Mouse (Mus musculus): ENCODE results near the gene Mrpl43.

Gene Mrpl43

GRCm38 (mm10) chr19:45028746-45029145 is 22.5 kb upstream of the Mrpl43 start:
- no peak for DNase-seq (ENCODE audit: low read depth)

DNA sequence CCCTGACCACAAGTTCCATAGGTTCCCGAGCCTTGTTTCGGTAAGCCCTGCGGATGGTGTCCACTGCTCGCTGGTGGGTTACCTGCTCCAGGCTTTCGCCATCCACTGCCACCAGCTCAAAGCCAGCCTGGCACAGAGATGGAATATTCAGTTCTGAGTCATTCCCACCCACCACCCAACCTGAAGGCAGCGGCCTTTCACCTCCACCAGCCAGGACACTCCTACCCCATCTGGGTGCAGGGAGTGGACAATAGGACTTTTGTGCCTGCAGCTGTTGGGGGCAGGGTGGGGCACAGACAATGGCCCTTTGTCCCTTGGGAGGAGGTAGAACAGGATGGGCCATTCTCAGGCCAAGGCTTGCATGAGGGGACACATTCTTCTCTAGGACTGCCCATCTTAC is 21.6 kb upstream of the Mrpl43 start:
- DNase-seq (ENCODE audit: low read depth) = no peak

GRCm38 (mm10) chr19:45026958-45027670 is 20.9 kb upstream of the Mrpl43 start:
- no peak for DNase-seq (ENCODE audit: low read depth)

GRCm38 (mm10) chr19:45025937-45026568 is 19.8 kb upstream of the Mrpl43 start:
- no peak for DNase-seq (ENCODE audit: low read depth)

DNA sequence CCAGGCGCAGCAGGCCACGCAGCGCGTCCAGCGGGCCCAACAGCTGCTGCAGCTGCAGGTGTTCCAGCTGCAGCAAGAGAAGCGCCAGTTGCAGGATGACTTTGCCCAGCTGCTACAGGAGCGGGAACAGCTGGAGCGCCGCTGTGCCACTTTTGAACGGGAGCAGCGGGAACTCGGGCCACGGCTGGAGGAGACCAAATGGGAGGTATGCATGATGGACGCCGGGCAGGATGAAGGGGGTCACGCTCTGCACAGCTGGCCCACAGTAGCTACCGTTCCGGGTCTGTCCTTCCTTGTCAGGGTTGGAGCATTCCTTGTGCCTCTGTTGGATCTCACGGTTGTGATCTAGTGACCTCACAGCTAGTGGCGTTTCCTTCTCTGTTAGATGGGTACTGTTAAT is 18.5 kb upstream of the Mrpl43 start:
- DNase-seq (ENCODE audit: low read depth) = no peak

- DNase-seq (ENCODE audit: low read depth) = no peak
Observed at GRCm38 (mm10) chr19:45023993-45024392, 17.8 kb upstream of the Mrpl43 start.

- DNase-seq (ENCODE audit: low read depth) = no peak
Observed at GRCm38 (mm10) chr19:45021362-45021761, 15.1 kb upstream of the Mrpl43 start.

GRCm38 (mm10) chr19:45020348-45020747 is 14.1 kb upstream of the Mrpl43 start:
- DNase-seq (ENCODE audit: low read depth) = no peak

GRCm38 (mm10) chr19:45018351-45018831 is 12.1 kb upstream of the Mrpl43 start:
- DNase-seq (ENCODE audit: low read depth) = no peak

- DNase-seq (ENCODE audit: low read depth) = peak; percentile 53
Observed at GRCm38 (mm10) chr19:45017909-45018308, 11.7 kb upstream of the Mrpl43 start.

GRCm38 (mm10) chr19:45017216-45017771 is 11.1 kb upstream of the Mrpl43 start:
- DNase-seq (ENCODE audit: low read depth) = peak; percentile 46

- DNase-seq (ENCODE audit: low read depth) = peak; percentile 51
Observed at GRCm38 (mm10) chr19:45016341-45017215, 10.3 kb upstream of the Mrpl43 start.

DNA sequence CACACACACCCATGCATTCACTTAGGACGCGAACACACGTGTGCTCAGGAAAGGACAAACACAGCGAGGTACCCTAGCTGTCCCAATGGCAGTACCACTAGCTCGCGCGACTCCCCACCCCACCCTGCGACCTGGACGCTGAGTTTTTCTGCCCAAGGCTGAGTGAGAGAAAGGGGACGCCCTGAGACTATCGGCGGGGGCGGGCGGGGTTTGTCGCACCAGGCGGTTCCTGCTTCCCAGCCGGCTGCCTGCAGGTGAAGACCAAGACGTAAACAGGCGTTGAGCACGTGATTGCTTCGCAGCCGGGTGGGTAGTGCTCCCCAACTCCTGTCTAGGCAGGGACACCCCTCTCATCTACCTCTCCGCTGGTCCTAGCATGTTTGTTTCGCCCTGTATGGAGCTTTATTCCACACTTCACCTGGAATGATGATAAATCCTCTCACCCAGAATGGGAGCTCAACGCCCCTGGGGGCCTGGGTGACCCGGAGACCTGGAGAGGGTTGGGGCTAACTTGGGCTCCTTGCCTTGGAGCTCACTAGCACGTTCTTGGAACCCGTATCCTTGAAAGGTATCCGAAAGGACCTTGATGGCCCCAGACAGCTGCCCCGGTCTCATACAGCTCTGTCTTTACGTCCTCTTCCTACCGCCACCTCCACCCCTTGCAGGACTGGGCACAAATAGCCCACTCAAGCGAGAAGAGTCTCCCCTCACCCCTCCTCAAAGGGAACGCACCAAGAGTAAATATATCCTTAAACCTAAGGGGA is 9.5 kb upstream of the Mrpl43 start:
- DNase-seq (ENCODE audit: low read depth) = peak; percentile 79

DNA sequence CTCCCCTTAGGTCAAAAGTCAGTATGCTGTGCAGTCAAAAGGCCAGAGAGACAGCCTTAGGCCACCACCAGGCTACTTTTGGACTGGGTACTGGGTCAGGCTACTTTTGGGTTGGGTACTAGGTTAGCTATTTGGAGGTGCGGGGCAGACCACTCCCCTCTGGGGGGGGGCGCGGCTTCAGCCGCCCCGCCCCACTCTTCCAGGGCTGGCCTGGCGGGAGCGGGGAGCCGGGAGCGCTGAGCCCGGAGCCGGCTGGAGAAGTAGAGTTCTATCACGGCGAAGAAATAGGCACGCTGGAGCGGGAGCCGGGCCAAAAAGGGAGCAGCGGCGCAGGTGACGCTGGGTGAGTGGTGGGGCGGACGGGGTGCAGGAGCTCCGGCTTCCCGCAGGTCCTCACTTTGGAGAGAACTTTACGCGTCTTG is 8.8 kb upstream of the Mrpl43 start:
- no peak for DNase-seq (ENCODE audit: low read depth)

DNA sequence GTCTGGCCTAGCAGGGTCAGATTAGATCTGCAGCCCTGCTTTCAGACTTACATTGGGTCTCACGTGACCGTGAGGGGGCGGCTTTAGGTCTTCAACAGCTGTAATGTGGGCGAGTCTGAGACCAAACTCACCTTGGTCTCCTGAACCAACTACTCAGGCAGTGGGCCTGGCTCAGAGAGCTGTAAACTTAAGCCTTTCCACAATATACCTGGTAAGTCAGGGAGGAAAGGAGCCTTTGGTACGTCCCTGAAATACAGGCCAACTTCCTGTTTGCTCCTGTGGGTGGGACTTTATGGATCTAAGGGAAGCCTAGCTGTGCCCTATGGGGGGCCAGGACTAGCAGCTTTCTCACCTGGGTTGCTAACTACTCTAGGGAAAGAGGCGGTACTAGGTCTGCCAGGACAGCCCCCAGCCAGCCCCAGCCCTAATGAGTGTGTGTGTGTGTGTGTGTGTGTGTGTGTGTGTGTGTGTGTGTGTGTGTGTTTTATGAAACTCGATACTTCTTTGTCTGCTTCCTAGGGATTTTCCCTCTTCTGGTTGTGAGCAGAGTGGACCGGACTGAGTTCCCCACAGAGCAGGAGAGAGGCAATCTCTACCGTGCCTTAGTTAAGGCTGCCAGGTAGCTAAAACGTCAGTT is 8.2 kb upstream of the Mrpl43 start, which contains the start of gene Lzts2:
TSS of gene Lzts2 (plus strand) at position 80 of the 637 bp plus-strand sequence.
- peak; percentile 56 for DNase-seq (ENCODE audit: low read depth)

DNA sequence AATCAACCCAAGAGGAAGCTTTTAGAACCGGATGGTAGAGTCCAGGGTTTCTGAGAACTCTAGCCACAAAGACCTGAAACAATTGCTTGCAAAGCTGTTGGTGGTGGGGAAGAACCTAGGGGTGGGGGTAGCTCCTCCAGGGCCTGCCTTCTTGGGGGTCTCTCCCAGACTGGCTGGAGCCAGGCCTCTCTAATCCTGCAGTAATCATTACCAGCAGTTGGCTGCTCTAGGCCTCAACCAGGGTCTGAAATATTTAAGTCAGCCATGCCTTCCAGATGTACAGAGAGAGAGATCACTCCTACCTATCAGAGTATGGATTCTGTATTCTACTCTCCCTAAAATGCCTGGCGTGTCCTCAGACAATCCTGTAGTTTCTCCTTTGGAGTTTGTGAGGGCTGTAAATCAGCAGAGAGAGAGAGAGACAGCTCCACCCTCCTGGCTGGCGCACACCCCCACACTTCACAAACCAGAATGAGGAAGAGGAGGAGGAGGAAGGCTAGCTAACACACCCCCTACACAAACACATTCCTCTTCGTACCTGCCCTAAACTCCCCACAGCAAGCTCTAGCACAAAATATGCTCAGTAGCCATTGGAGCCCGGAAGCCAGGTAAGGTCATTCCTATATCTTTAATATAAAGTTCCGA is 7.5 kb upstream of the Mrpl43 start:
- DNase-seq (ENCODE audit: low read depth) = no peak

DNA sequence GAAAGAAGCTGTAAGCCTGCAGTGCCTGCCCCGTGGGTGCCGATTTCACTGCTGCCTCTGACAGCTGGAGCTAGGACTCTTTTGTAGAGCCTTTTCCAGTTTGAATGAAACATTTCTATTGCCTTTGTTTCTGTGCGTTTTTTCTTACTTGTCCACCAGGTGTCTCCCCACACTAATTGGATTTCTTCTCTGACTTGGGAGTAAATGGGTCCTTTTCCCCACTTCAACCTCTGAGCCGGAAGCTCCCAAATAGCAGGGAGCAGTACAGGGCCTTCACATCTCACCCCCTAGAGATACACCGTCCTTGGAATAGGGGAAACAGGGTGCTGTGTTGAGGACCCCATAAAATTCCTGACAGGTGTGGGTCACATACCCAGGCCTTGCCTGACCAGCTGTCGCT is 6.4 kb upstream of the Mrpl43 start:
- peak; percentile 54 for DNase-seq (ENCODE audit: low read depth)

DNA sequence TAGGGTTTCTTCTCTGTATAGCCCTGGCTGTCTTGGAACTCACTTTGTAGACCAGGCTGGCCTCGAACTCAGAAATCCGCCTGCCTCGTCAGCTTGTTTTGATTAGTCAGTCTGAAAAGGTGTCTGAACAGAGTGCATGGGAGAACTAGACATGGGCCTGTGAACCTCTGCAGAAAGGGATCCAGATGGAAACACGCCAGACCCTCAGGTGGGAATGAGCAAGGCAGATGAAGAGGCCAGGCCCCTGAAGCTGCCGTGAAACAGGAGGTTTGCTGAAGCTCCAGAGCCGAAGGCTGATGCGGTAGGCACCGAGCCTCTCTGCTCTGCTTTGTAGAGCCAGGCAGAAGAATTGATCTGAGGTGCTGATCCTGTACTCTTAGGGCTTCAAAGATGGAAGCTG is 6.0 kb upstream of the Mrpl43 start:
- DNase-seq (ENCODE audit: low read depth) = no peak

GRCm38 (mm10) chr19:45010646-45011045 is 4.4 kb upstream of the Mrpl43 start:
- no peak for DNase-seq (ENCODE audit: low read depth)

DNA sequence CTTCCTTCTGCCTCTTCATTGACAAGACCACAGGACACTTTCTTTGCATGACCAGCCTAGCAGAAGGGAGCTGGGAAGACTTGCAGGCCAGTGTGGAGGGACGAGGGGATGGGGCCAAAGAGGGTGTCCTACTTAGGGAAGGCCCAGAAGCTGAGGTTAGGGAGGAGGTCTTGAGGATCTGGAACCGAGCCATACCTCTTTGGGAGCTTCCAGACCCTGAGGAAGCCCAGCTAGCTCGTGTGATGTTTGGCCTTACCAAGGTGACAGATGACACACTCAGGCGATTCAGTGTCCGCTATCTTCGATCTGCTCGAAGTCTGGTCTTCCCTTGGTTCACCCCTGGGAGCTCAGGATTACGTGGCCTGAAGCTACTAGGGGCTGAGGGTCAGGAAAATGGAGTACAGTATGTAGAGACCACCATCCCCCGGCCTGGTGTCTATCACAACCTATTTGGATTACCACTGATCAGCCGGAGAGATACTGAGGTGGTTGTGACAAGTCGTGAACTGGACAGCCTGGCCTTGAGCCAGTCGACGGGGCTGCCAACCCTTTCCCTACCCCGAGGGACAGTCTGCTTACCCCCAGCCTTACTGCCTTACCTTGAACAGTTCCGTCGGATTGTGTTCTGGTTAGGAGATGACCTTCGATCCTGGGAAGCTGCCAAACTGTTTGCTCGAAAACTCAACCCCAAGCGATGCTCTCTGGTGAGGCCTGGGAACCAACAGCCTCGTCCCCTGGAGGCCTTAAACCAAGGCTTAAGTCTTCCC is 1.4 kb upstream of the Mrpl43 start:
- no peak for DNase-seq (ENCODE audit: low read depth)
